8 mouse cellular contexts compared by ENCODE assay signal in the genomic region with DNA sequence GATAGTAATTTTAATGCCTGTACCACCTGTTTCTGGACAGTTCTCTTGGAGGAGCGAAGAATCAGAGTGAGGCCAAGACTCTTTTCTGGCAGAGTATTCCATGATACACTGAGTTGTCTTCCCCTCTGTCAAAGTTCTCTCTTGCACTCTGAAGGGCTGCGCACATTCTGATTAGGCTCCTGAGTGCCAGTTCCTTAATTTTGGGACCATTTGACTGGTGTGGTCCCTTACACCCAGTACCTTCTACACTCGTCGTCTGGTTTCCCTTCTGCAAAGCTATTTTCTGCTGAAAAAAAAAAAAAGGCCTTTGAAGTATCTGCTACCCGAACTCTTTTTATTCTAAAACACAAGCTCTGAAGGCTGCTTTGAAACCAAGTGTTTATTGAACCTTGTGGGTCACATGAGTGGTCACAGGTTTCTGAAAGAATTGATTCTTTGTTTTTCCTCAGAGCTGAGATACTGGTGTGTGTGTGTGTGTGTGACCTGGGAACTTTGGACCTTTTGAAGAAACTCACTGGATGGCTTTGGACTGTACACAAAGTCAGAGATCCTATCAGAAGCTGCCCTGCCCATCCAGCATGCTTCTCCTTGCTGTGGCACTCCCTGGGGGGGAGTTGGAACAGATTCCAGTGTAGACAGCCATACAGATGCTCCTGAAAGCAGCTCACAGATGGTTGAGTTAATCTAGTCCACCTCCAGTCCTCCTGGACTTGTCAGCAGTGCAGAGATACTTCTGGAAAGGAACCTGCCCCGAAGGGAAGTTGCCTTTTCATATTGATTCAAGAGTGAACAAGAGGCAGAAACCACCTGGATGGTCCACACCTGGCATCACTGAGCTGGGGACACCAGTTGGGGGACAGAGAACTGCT. TPM values are rescaled to one million over a fixed set of nuclear protein-coding genes. Genes with fewer than 3 reads are reported as not detected.
DNase-seq lines count a peak whose midpoint lies in the region; ATAC-seq and TF ChIP-seq lines count a peak whose summit lies in the region.
"Had no signal": no experiment of that assay in that cellular context is flagged by ENCODE, and none has a peak within 500 bp of the region (broad histone marks: within the 10 kb centered on the region; RNA-seq: fewer than 3 reads in every experiment).

No protein-coding gene starts in this region.

- peak overlapping the region; percentile 83; the same call in 1 of the 2 replicates for H3K4me2 ChIP-seq in lung, embryonic 15.5 days
- no peak overlapping the region for H3K4me2 ChIP-seq in hindbrain, postnatal 0 days (ENCODE audit: low read depth, low read length)
- peak overlapping the region; percentile 83 for H3K4me2 ChIP-seq in limb, embryonic 12.5 days
- peak overlapping the region; percentile 86; the same call in 1 of the 2 replicates for H3K4me2 ChIP-seq in stomach, embryonic 16.5 days (ENCODE audit: low read depth, low read length)

- H3K36me3 ChIP-seq in lung, embryonic 15.5 days: peaks cover 5% of the 10 kb centered on the region; the same call in 1 of the 2 replicates
- H3K36me3 ChIP-seq in hindbrain, postnatal 0 days (ENCODE audit: insufficient read depth, low read length): peaks cover 11% of the 10 kb centered on the region; the same call in 1 of the 2 replicates
- H3K36me3 ChIP-seq in limb, embryonic 12.5 days: peaks cover 44% of the 10 kb centered on the region
- H3K36me3 ChIP-seq in stomach, embryonic 16.5 days (ENCODE audit: control insufficient read depth, insufficient read depth, low read length): 0 out of 2 replicates have a peak, but pooled peaks cover 3% of the 10 kb centered on the region

- peak overlapping the region; percentile 99; the same call in 1 of the 2 replicates for H3K4me3 ChIP-seq in lung, embryonic 15.5 days
- H3K4me3 ChIP-seq in hindbrain, postnatal 0 days (ENCODE audit: low read length): no peak overlapping the region
- no peak overlapping the region for H3K4me3 ChIP-seq in limb, embryonic 12.5 days (replicated peaks)
- H3K4me3 ChIP-seq in stomach, embryonic 16.5 days (replicated peaks; ENCODE audit: low read length): no peak overlapping the region; the same call in 1 of the 2 replicates

- ATAC-seq in lung, embryonic 15.5 days (ENCODE audit: borderline replicate concordance, extremely low read depth, low FRiP score, low TSS enrichment): no peak
- no peak for ATAC-seq in hindbrain, postnatal 0 days
- ATAC-seq in limb, embryonic 12.5 days (ENCODE audit: insufficient number of reproducible peaks, insufficient read depth, low FRiP score, low TSS enrichment, low read depth): no peak
- ATAC-seq in stomach, embryonic 16.5 days (ENCODE audit: insufficient read depth, low FRiP score): peak; percentile 18; the same call in 1 of the 2 replicates

- WGBS in lung, embryonic 15.5 days: 69% methylated on average over 6 of the region's 6 CpGs
- 78% methylated on average over 6 of the region's 6 CpGs for WGBS in hindbrain, postnatal 0 days
- WGBS in limb, embryonic 12.5 days: 89% methylated on average over 6 of the region's 6 CpGs
- WGBS in stomach, embryonic 16.5 days: 67% methylated on average over 6 of the region's 6 CpGs

- DNase-seq in lung, postnatal 36 days: no peak
- no peak for DNase-seq in hindbrain, postnatal 0 days (ENCODE audit: low spot score)
- DNase-seq in heart, adult 18-20 months: no peak
- no peak for DNase-seq in adrenal gland, adult 2 months
- DNase-seq: heart, postnatal 14 days had no signal

- no peak for TF ChIP-seq CTCF in hindbrain, postnatal 0 days (IDR thresholded peaks at IDR 0.05; ENCODE audit: low read depth)

- H3K9ac ChIP-seq in lung, embryonic 15.5 days: no peak overlapping the region
- H3K9ac ChIP-seq in hindbrain, postnatal 0 days (replicated peaks; ENCODE audit: low read length): 0 out of 2 replicates have a peak overlapping the region, but pooled peaks have one; percentile 14
- peak overlapping the region; percentile 27; the same call in 1 of the 2 replicates for H3K9ac ChIP-seq in limb, embryonic 12.5 days (replicated peaks)
- peak overlapping the region; percentile 43; the same call in 1 of the 2 replicates for H3K9ac ChIP-seq in stomach, embryonic 16.5 days (ENCODE audit: low read length)

- peaks cover 20% of the 10 kb centered on the region for H3K4me1 ChIP-seq in lung, embryonic 15.5 days
- H3K4me1 ChIP-seq in hindbrain, postnatal 0 days (ENCODE audit: insufficient read depth, low read length): 0 out of 2 replicates have a peak, but pooled peaks cover 9% of the 10 kb centered on the region
- peaks cover 30% of the 10 kb centered on the region for H3K4me1 ChIP-seq in limb, embryonic 12.5 days (replicated peaks)
- peaks cover 22% of the 10 kb centered on the region for H3K4me1 ChIP-seq in stomach, embryonic 16.5 days (ENCODE audit: control insufficient read depth, insufficient read depth, low read length)

- H3K27ac ChIP-seq in lung, embryonic 15.5 days: no peak overlapping the region
- no peak overlapping the region for H3K27ac ChIP-seq in hindbrain, postnatal 0 days
- no peak overlapping the region for H3K27ac ChIP-seq in limb, embryonic 12.5 days
- peak overlapping the region; percentile 46 for H3K27ac ChIP-seq in stomach, embryonic 16.5 days (ENCODE audit: low read length)

- H3K9me3 ChIP-seq in lung, embryonic 15.5 days: no peaks in the 10 kb centered on the region
- H3K9me3 ChIP-seq in hindbrain, postnatal 0 days (ENCODE audit: low read length): no peaks in the 10 kb centered on the region
- H3K9me3 ChIP-seq in limb, embryonic 12.5 days: no peaks in the 10 kb centered on the region
- H3K9me3 ChIP-seq in stomach, embryonic 16.5 days (replicated peaks; ENCODE audit: control insufficient read depth, low read length): no peaks in the 10 kb centered on the region

- H3K27me3 ChIP-seq in lung, embryonic 15.5 days: no peaks in the 10 kb centered on the region
- no peaks in the 10 kb centered on the region for H3K27me3 ChIP-seq in hindbrain, postnatal 0 days (ENCODE audit: insufficient read depth, low read length)
- no peaks in the 10 kb centered on the region for H3K27me3 ChIP-seq in limb, embryonic 12.5 days
- H3K27me3 ChIP-seq in stomach, embryonic 16.5 days (ENCODE audit: control insufficient read depth, insufficient read depth, low read length): no peaks in the 10 kb centered on the region

RNA-seq across cellular contexts. Expression of a gene that starts 1.4 kb away (rescaled TPM):
- polyA plus RNA-seq in lung, embryonic 15.5 days (2015; fragmentation: Nextera tagmentation; extraction: Ambion mirVana): 26.3 and 31.1 TPM in 2 replicates
- 43.9 and 45.6 TPM in 2 replicates for total RNA-seq in hindbrain, postnatal 0 days (2014; rRNA removed)
- polyA plus RNA-seq in hindbrain, postnatal 0 days (2015; fragmentation: Nextera tagmentation; extraction: Ambion mirVana): 32.7 and 33.6 TPM in 2 replicates
- 40.1 and 44.9 TPM in 2 replicates for polyA plus RNA-seq in limb, embryonic 12.5 days (2016; fragmentation: Nextera tagmentation; extraction: Ambion mirVana)
- polyA plus RNA-seq in stomach, embryonic 16.5 days (2015; fragmentation: Nextera tagmentation; extraction: Ambion mirVana): 30.2 and 36.4 TPM in 2 replicates
- total RNA-seq in heart, adult 18-20 months (2021): 10 to 100 TPM; 10.5 to 12.4 TPM
- 10 to 100 TPM; 19.9 to 61.1 TPM for total RNA-seq in adrenal gland, adult 2 months (2021)
- polyA plus RNA-seq in adrenal gland, adult 2 months (2012; rRNA removed): 62.7 and 64.6 TPM in 2 replicates

RNA-seq across cellular contexts. Expression of a gene that starts 1.5 kb away (rescaled TPM):
- 45.7 and 47.2 TPM in 2 replicates for polyA plus RNA-seq in lung, embryonic 15.5 days (2015; fragmentation: Nextera tagmentation; extraction: Ambion mirVana)
- total RNA-seq in hindbrain, postnatal 0 days (2014; rRNA removed): 84.3 and 92.0 TPM in 2 replicates
- 49.1 and 56.0 TPM in 2 replicates for polyA plus RNA-seq in hindbrain, postnatal 0 days (2015; fragmentation: Nextera tagmentation; extraction: Ambion mirVana)
- polyA plus RNA-seq in limb, embryonic 12.5 days (2016; fragmentation: Nextera tagmentation; extraction: Ambion mirVana): 54.9 and 57.2 TPM in 2 replicates
- 30.2 and 30.8 TPM in 2 replicates for polyA plus RNA-seq in stomach, embryonic 16.5 days (2015; fragmentation: Nextera tagmentation; extraction: Ambion mirVana)
- total RNA-seq in heart, adult 18-20 months (2021): 10 to 100 TPM in 1 of 2 experiments, 1 to 10 TPM in 1; 6.8 to 10.0 TPM
- 10 to 100 TPM; 20.1 to 68.5 TPM for total RNA-seq in adrenal gland, adult 2 months (2021)
- 43.2 and 47.4 TPM in 2 replicates for polyA plus RNA-seq in adrenal gland, adult 2 months (2012; rRNA removed)

RNA-seq across cellular contexts. Expression of a gene that starts 11.5 kb away (rescaled TPM):
- 0.10 and 0.23 TPM in 2 replicates for polyA plus RNA-seq in lung, embryonic 15.5 days (2015; fragmentation: Nextera tagmentation; extraction: Ambion mirVana)
- not detected in 2 replicates for total RNA-seq in hindbrain, postnatal 0 days (2014; rRNA removed)
- polyA plus RNA-seq in hindbrain, postnatal 0 days (2015; fragmentation: Nextera tagmentation; extraction: Ambion mirVana): 0.06 TPM in 1 of 2 replicates, not detected in the other
- polyA plus RNA-seq in limb, embryonic 12.5 days (2016; fragmentation: Nextera tagmentation; extraction: Ambion mirVana): 0.24 and 0.33 TPM in 2 replicates
- 0.16 and 0.19 TPM in 2 replicates for polyA plus RNA-seq in stomach, embryonic 16.5 days (2015; fragmentation: Nextera tagmentation; extraction: Ambion mirVana)
- total RNA-seq in heart, adult 18-20 months (2021): not detected
- under 1 TPM in 1 of 2 experiments, not detected in 1; 0.14 TPM for total RNA-seq in adrenal gland, adult 2 months (2021)
- not detected in 2 replicates for polyA plus RNA-seq in adrenal gland, adult 2 months (2012; rRNA removed)

RNA-seq across cellular contexts. Expression of a gene that starts 18.2 kb away (rescaled TPM):
- 30.1 and 30.4 TPM in 2 replicates for polyA plus RNA-seq in lung, embryonic 15.5 days (2015; fragmentation: Nextera tagmentation; extraction: Ambion mirVana)
- total RNA-seq in hindbrain, postnatal 0 days (2014; rRNA removed): 16.5 and 20.2 TPM in 2 replicates
- polyA plus RNA-seq in hindbrain, postnatal 0 days (2015; fragmentation: Nextera tagmentation; extraction: Ambion mirVana): 24.3 and 24.4 TPM in 2 replicates
- 38.2 and 41.5 TPM in 2 replicates for polyA plus RNA-seq in limb, embryonic 12.5 days (2016; fragmentation: Nextera tagmentation; extraction: Ambion mirVana)
- polyA plus RNA-seq in stomach, embryonic 16.5 days (2015; fragmentation: Nextera tagmentation; extraction: Ambion mirVana): 27.6 and 28.0 TPM in 2 replicates
- 10 to 100 TPM; 20.5 to 20.8 TPM for total RNA-seq in heart, adult 18-20 months (2021)
- total RNA-seq in adrenal gland, adult 2 months (2021): 10 to 100 TPM; 30.3 to 38.7 TPM
- 36.6 and 38.1 TPM in 2 replicates for polyA plus RNA-seq in adrenal gland, adult 2 months (2012; rRNA removed)

RNA-seq across cellular contexts. Expression of a gene that starts 50.3 kb away (rescaled TPM):
- polyA plus RNA-seq in lung, embryonic 15.5 days (2015; fragmentation: Nextera tagmentation; extraction: Ambion mirVana): 3.8 and 3.9 TPM in 2 replicates
- 143 and 164 TPM in 2 replicates for total RNA-seq in hindbrain, postnatal 0 days (2014; rRNA removed)
- 113 and 118 TPM in 2 replicates for polyA plus RNA-seq in hindbrain, postnatal 0 days (2015; fragmentation: Nextera tagmentation; extraction: Ambion mirVana)
- polyA plus RNA-seq in limb, embryonic 12.5 days (2016; fragmentation: Nextera tagmentation; extraction: Ambion mirVana): 29.0 and 35.4 TPM in 2 replicates
- 2.3 and 3.3 TPM in 2 replicates for polyA plus RNA-seq in stomach, embryonic 16.5 days (2015; fragmentation: Nextera tagmentation; extraction: Ambion mirVana)
- total RNA-seq in heart, adult 18-20 months (2021): under 1 TPM; 0.42 to 0.87 TPM
- total RNA-seq in adrenal gland, adult 2 months (2021): 1 to 10 TPM; 2.1 to 6.5 TPM
- 2.1 and 5.1 TPM in 2 replicates for polyA plus RNA-seq in adrenal gland, adult 2 months (2012; rRNA removed)
